Mouse (Mus musculus): ENCODE measurements around the gene Tmem56. TPM values are rescaled to one million over a fixed set of nuclear protein-coding genes. Genes with fewer than 3 reads are reported as not detected.

Tmem56 gene
- polyA plus RNA-seq, 1 experiment from 2014 or later, result 1.5 TPM

- DNase-seq (ENCODE audit: low spot score, missing footprints), result peak; percentile 99
- H3K9ac ChIP-seq (ENCODE audit: low read length), result peak within 1 kb of the TSS; percentile 67
- no peaks in the 10 kb centered on the region for H3K9me3 ChIP-seq (ENCODE audit: control insufficient read depth, low read length)
- H3K27ac ChIP-seq (ENCODE audit: low read depth, low read length), result peak within 1 kb of the TSS; percentile 89
- peak; percentile 96 for ATAC-seq (ENCODE audit: low FRiP score)
- peak within 1 kb of the TSS; percentile 55 for H3K4me3 ChIP-seq (ENCODE audit: low read depth, low read length)
- no peaks in the 10 kb centered on the region for H3K36me3 ChIP-seq (ENCODE audit: control insufficient read depth, insufficient read depth, low read length)
- peaks cover 6% of the 10 kb centered on the region; the same call in 1 of the 2 replicates for H3K4me1 ChIP-seq (ENCODE audit: control insufficient read depth, insufficient read depth, low read length)
- WGBS, result under 1% methylated on average over 42 of the region's 42 CpGs
- no peaks in the 10 kb centered on the region for H3K27me3 ChIP-seq (ENCODE audit: control insufficient read depth, insufficient read depth, low read length)
- peak within 1 kb of the TSS; percentile 58 for H3K4me2 ChIP-seq
These were observed 8.8 kb upstream of the Tmem56 start, which contains the start of gene Alg14 for GRCm38 (mm10) chr3:121291560-121292258. TSS of gene Alg14 (plus strand) at chr3:121291773.

- H3K9ac ChIP-seq (ENCODE audit: low read length), result peak overlapping the region; percentile 67
- no peaks in the 10 kb centered on the region for H3K27me3 ChIP-seq (ENCODE audit: control insufficient read depth, insufficient read depth, low read length)
- H3K4me3 ChIP-seq (ENCODE audit: low read depth, low read length), result peak overlapping the region; percentile 55
- no peaks in the 10 kb centered on the region for H3K36me3 ChIP-seq (ENCODE audit: control insufficient read depth, insufficient read depth, low read length)
- peaks cover 6% of the 10 kb centered on the region; the same call in 1 of the 2 replicates for H3K4me1 ChIP-seq (ENCODE audit: control insufficient read depth, insufficient read depth, low read length)
- no peak overlapping the region; the same call in 1 of the 2 replicates for H3K27ac ChIP-seq (ENCODE audit: low read depth, low read length)
- WGBS, result 7% methylated on average over 7 of the region's 7 CpGs
- DNase-seq (ENCODE audit: low spot score, missing footprints) (no peak), ATAC-seq (ENCODE audit: low FRiP score) (no peak)
- H3K9me3 ChIP-seq (ENCODE audit: control insufficient read depth, low read length), result no peaks in the 10 kb centered on the region
- peak overlapping the region; percentile 51 for H3K4me2 ChIP-seq
These were observed 8.3 kb upstream of the Tmem56 start for GRCm38 (mm10) chr3:121291225-121291559.

GRCm38 (mm10) chr3:121290681-121291080, 7.8 kb upstream of the Tmem56 start:
- no peaks in the 10 kb centered on the region for H3K27me3 ChIP-seq (ENCODE audit: control insufficient read depth, insufficient read depth, low read length)
- H3K4me1 ChIP-seq (ENCODE audit: control insufficient read depth, insufficient read depth, low read length), result peaks cover 6% of the 10 kb centered on the region; the same call in 1 of the 2 replicates
- 82% methylated on average over 8 of the region's 8 CpGs for WGBS
- H3K4me3 ChIP-seq (ENCODE audit: low read depth, low read length), result no peak overlapping the region
- ATAC-seq (ENCODE audit: low FRiP score) (no peak), DNase-seq (ENCODE audit: low spot score, missing footprints) (no peak)
- no peak overlapping the region for H3K9ac ChIP-seq (ENCODE audit: low read length)
- no peaks in the 10 kb centered on the region for H3K9me3 ChIP-seq (ENCODE audit: control insufficient read depth, low read length)
- no peak overlapping the region for H3K27ac ChIP-seq (ENCODE audit: low read depth, low read length)
- H3K4me2 ChIP-seq, result peak overlapping the region; percentile 51
- no peaks in the 10 kb centered on the region for H3K36me3 ChIP-seq (ENCODE audit: control insufficient read depth, insufficient read depth, low read length)

GRCm38 (mm10) chr3:121287151-121287550, 4.3 kb upstream of the Tmem56 start:
- no peak for ATAC-seq (ENCODE audit: low FRiP score)
- H3K4me1 ChIP-seq (ENCODE audit: control insufficient read depth, insufficient read depth, low read length), result peaks cover 2% of the 10 kb centered on the region; the same call in 1 of the 2 replicates
- H3K27ac ChIP-seq (ENCODE audit: low read depth, low read length), result no peak overlapping the region
- no peak overlapping the region for H3K9ac ChIP-seq (ENCODE audit: low read length)
- H3K4me3 ChIP-seq (ENCODE audit: low read depth, low read length), result no peak overlapping the region
- H3K9me3 ChIP-seq (ENCODE audit: control insufficient read depth, low read length), result no peaks in the 10 kb centered on the region
- no peaks in the 10 kb centered on the region for H3K36me3 ChIP-seq (ENCODE audit: control insufficient read depth, insufficient read depth, low read length)
- H3K27me3 ChIP-seq (ENCODE audit: control insufficient read depth, insufficient read depth, low read length), result no peaks in the 10 kb centered on the region
- no peak for DNase-seq (ENCODE audit: low spot score, missing footprints)
- no peak overlapping the region for H3K4me2 ChIP-seq
- WGBS, result 94% methylated on average over 2 of the region's 2 CpGs

- Histone ChIP-seq H3K27me3 (ENCODE audit: control insufficient read depth, insufficient read depth, low read length) (no peaks in the 10 kb centered on the region), H3K9ac (ENCODE audit: low read length) (no peak overlapping the region), H3K9me3 (ENCODE audit: control insufficient read depth, low read length) (no peaks in the 10 kb centered on the region), H3K4me3 (ENCODE audit: low read depth, low read length) (no peak overlapping the region), H3K4me1 (ENCODE audit: control insufficient read depth, insufficient read depth, low read length) (no peaks in the 10 kb centered on the region), H3K36me3 (ENCODE audit: control insufficient read depth, insufficient read depth, low read length) (no peaks in the 10 kb centered on the region), H3K27ac (ENCODE audit: low read depth, low read length) (no peak overlapping the region), H3K4me2 (no peak overlapping the region)
- no peak for ATAC-seq (ENCODE audit: low FRiP score)
- no peak for DNase-seq (ENCODE audit: low spot score, missing footprints)
- 92% methylated on average over 6 of the region's 6 CpGs for WGBS
These were observed 2.3 kb upstream of the Tmem56 start for GRCm38 (mm10) chr3:121285219-121285618.

GRCm38 (mm10) chr3:121279679-121280078, 3.2 kb downstream of the Tmem56 start:
- H3K9ac ChIP-seq (ENCODE audit: low read length), result no peak overlapping the region
- ATAC-seq (ENCODE audit: low FRiP score) (no peak), DNase-seq (ENCODE audit: low spot score, missing footprints) (no peak)
- H3K4me3 ChIP-seq (ENCODE audit: low read depth, low read length), result no peak overlapping the region
- 90% methylated on average over 14 of the region's 14 CpGs for WGBS
- no peaks in the 10 kb centered on the region for H3K4me1 ChIP-seq (ENCODE audit: control insufficient read depth, insufficient read depth, low read length)
- no peaks in the 10 kb centered on the region for H3K27me3 ChIP-seq (ENCODE audit: control insufficient read depth, insufficient read depth, low read length)
- no peak overlapping the region for H3K4me2 ChIP-seq
- H3K9me3 ChIP-seq (ENCODE audit: control insufficient read depth, low read length), result no peaks in the 10 kb centered on the region
- H3K36me3 ChIP-seq (ENCODE audit: control insufficient read depth, insufficient read depth, low read length), result no peaks in the 10 kb centered on the region
- H3K27ac ChIP-seq (ENCODE audit: low read depth, low read length), result no peak overlapping the region

GRCm38 (mm10) chr3:121277557-121277956, 5.3 kb downstream of the Tmem56 start:
- Histone ChIP-seq H3K4me1 (ENCODE audit: control insufficient read depth, insufficient read depth, low read length) (no peaks in the 10 kb centered on the region), H3K27ac (ENCODE audit: low read depth, low read length) (no peak overlapping the region), H3K36me3 (ENCODE audit: control insufficient read depth, insufficient read depth, low read length) (no peaks in the 10 kb centered on the region), H3K27me3 (ENCODE audit: control insufficient read depth, insufficient read depth, low read length) (no peaks in the 10 kb centered on the region), H3K9me3 (ENCODE audit: control insufficient read depth, low read length) (no peaks in the 10 kb centered on the region), H3K9ac (ENCODE audit: low read length) (no peak overlapping the region), H3K4me3 (ENCODE audit: low read depth, low read length) (no peak overlapping the region), H3K4me2 (no peak overlapping the region)
- DNase-seq (ENCODE audit: low spot score, missing footprints), result no peak
- 87% methylated on average over 4 of the region's 4 CpGs for WGBS
- ATAC-seq (ENCODE audit: low FRiP score), result no peak

GRCm38 (mm10) chr3:121277009-121277408, 5.9 kb downstream of the Tmem56 start:
- no peak for ATAC-seq (ENCODE audit: low FRiP score)
- Histone ChIP-seq H3K27ac (ENCODE audit: low read depth, low read length) (no peak overlapping the region), H3K36me3 (ENCODE audit: control insufficient read depth, insufficient read depth, low read length) (no peaks in the 10 kb centered on the region), H3K9me3 (ENCODE audit: control insufficient read depth, low read length) (no peaks in the 10 kb centered on the region), H3K4me1 (ENCODE audit: control insufficient read depth, insufficient read depth, low read length) (no peaks in the 10 kb centered on the region), H3K4me3 (ENCODE audit: low read depth, low read length) (no peak overlapping the region), H3K27me3 (ENCODE audit: control insufficient read depth, insufficient read depth, low read length) (no peaks in the 10 kb centered on the region), H3K9ac (ENCODE audit: low read length) (no peak overlapping the region), H3K4me2 (no peak overlapping the region)
- DNase-seq (ENCODE audit: low spot score, missing footprints), result no peak
- 84% methylated on average over 4 of the region's 4 CpGs for WGBS

GRCm38 (mm10) chr3:121274010-121274409, 8.9 kb downstream of the Tmem56 start:
- ATAC-seq (ENCODE audit: low FRiP score), result no peak
- DNase-seq (ENCODE audit: low spot score, missing footprints), result no peak
- H3K36me3 ChIP-seq (ENCODE audit: control insufficient read depth, insufficient read depth, low read length), result no peaks in the 10 kb centered on the region
- no peak overlapping the region for H3K9ac ChIP-seq (ENCODE audit: low read length)
- 92% methylated on average over 2 of the region's 2 CpGs for WGBS
- no peaks in the 10 kb centered on the region for H3K9me3 ChIP-seq (ENCODE audit: control insufficient read depth, low read length)
- H3K4me2 ChIP-seq, result no peak overlapping the region
- H3K27me3 ChIP-seq (ENCODE audit: control insufficient read depth, insufficient read depth, low read length), result no peaks in the 10 kb centered on the region
- H3K27ac ChIP-seq (ENCODE audit: low read depth, low read length), result no peak overlapping the region
- no peaks in the 10 kb centered on the region for H3K4me1 ChIP-seq (ENCODE audit: control insufficient read depth, insufficient read depth, low read length)
- no peak overlapping the region for H3K4me3 ChIP-seq (ENCODE audit: low read depth, low read length)
